Mouse (Mus musculus): ENCODE measurements around the gene Gm10260. TPM values are rescaled to one million over a fixed set of nuclear protein-coding genes. Genes with fewer than 3 reads are reported as not detected.

The Gm10260 gene
- total RNA-seq, 2 experiments from 2014 or later: 140 to 148 TPM

- DNase-seq: no peak
- intact Hi-C loops (cut with DNase I): no loop called here
Observed at GRCm38 (mm10) chr13:97712506-97713275, 47.7 kb downstream of the Gm10260 start.

- intact Hi-C loops (cut with DNase I): no loop called here
- no peak for DNase-seq
Observed at GRCm38 (mm10) chr13:97711510-97711909, 48.9 kb downstream of the Gm10260 start.

All from heart, postnatal 10 days (tissue).